Mouse (Mus musculus) ES-Bruce4 (cell line): ENCODE measurements at regions not wholly inside any gene's neighbourhood (a gene's known extent, or its start where the extent isn't known, plus 50 kb on each side); places are given as distances from the start of the nearest gene placed in this dataset.

Experiments
- H3K27ac ChIP-seq: 2 replicates; pipeline ENCODE4 v1.5.1; 2012; ENCODE audit warnings: low read length, inconsistent platforms; ENCODE audit not compliant: insufficient read depth
- H3K27me3 ChIP-seq: 2 replicates; pipeline ENCODE4 v1.6.1; 2012; ENCODE audit warnings: mild to moderate bottlenecking, low read length, inconsistent platforms; ENCODE audit not compliant: control insufficient read depth, poor library complexity, insufficient read depth, severe bottlenecking
- H3K36me3 ChIP-seq: 2 replicates; pipeline ENCODE4 v1.6.1; 2012; ENCODE audit warnings: inconsistent platforms, mild to moderate bottlenecking, low read length, moderate library complexity; ENCODE audit not compliant: control insufficient read depth, poor library complexity, insufficient read depth, severe bottlenecking
- H3K4me1 ChIP-seq: one replicate; pipeline ENCODE4 v1.8.1; 2011; ENCODE audit warnings: low read length; ENCODE audit not compliant: control insufficient read depth, insufficient read depth
- H3K4me3 ChIP-seq: 2 replicates; pipeline ENCODE4 v1.5.1; 2011; ENCODE audit warnings: low read depth, mild to moderate bottlenecking, low read length
- H3K9ac ChIP-seq: 2 replicates; pipeline ENCODE4 v1.6.1; 2012; ENCODE audit warnings: low read depth, mild to moderate bottlenecking, inconsistent platforms; ENCODE audit not compliant: poor library complexity, severe bottlenecking
- H3K9me3 ChIP-seq: replicated peaks from 2 replicates; pipeline ENCODE4 v1.6.1; 2012; ENCODE audit warnings: mild to moderate bottlenecking, low read length, inconsistent platforms; ENCODE audit not compliant: control insufficient read depth, poor library complexity, insufficient read depth, severe bottlenecking
- CTCF ChIP-seq: IDR thresholded peaks from one replicate; pipeline ENCODE4 v1.8.1; 2011; ENCODE audit warnings: low read depth, low read length
- EP300 ChIP-seq: IDR thresholded peaks from 2 replicates; pipeline ENCODE4 v1.6.1; 2011; ENCODE audit warnings: low read depth, low read length; ENCODE audit not compliant: insufficient read depth
- POLR2A ChIP-seq: IDR thresholded peaks from one replicate; pipeline ENCODE4 v1.8.1; 2011; ENCODE audit warnings: low read length; ENCODE audit not compliant: insufficient read depth

GRCm38 (mm10) chr13:6191186-6191914, 330.1 kb downstream of the Klf6 start:
- Histone ChIP-seq H3K36me3 (no peaks in the 10 kb centered on the region), H3K9me3 (no peaks in the 10 kb centered on the region), H3K9ac (no peak overlapping the region), H3K4me1 (no peaks in the 10 kb centered on the region), H3K27ac (no peak overlapping the region), H3K27me3 (no peaks in the 10 kb centered on the region; the same call in 1 of the 2 replicates), H3K4me3 (no peak overlapping the region)
- TF ChIP-seq CTCF (no peak), POLR2A (no peak), EP300 (no peak)

- Histone ChIP-seq H3K4me1 (no peaks in the 10 kb centered on the region), H3K9ac (no peak overlapping the region), H3K9me3 (no peaks in the 10 kb centered on the region), H3K27ac (no peak overlapping the region; the same call in 1 of the 2 replicates), H3K27me3 (no peaks in the 10 kb centered on the region; the same call in 1 of the 2 replicates), H3K36me3 (no peaks in the 10 kb centered on the region), H3K4me3 (no peak overlapping the region)
- no peak for TF ChIP-seq POLR2A
- no peak for TF ChIP-seq EP300
- no peak for TF ChIP-seq CTCF
These were observed 330.6 kb downstream of the Klf6 start for GRCm38 (mm10) chr13:6191915-6192295.

GRCm38 (mm10) chr13:6196690-6197089, 335.4 kb downstream of the Klf6 start:
- Histone ChIP-seq H3K4me3 (no peak overlapping the region), H3K9ac (no peak overlapping the region), H3K36me3 (no peaks in the 10 kb centered on the region), H3K4me1 (no peaks in the 10 kb centered on the region), H3K27ac (no peak overlapping the region), H3K27me3 (no peaks in the 10 kb centered on the region; the same call in 1 of the 2 replicates), H3K9me3 (no peaks in the 10 kb centered on the region)
- no peak for TF ChIP-seq EP300
- no peak for TF ChIP-seq POLR2A

- no peaks in the 10 kb centered on the region for H3K4me1 ChIP-seq
- TF ChIP-seq EP300 (no peak), CTCF (no peak), POLR2A (no peak)
- no peaks in the 10 kb centered on the region for H3K36me3 ChIP-seq
- H3K9me3 ChIP-seq = no peaks in the 10 kb centered on the region
- no peak overlapping the region for H3K4me3 ChIP-seq
- no peak overlapping the region for H3K27ac ChIP-seq
- H3K9ac ChIP-seq = no peak overlapping the region
- no peaks in the 10 kb centered on the region for H3K27me3 ChIP-seq
These were observed 337.8 kb downstream of the Klf6 start for GRCm38 (mm10) chr13:6199107-6199506.

- Histone ChIP-seq H3K27ac (no peak overlapping the region), H3K9me3 (no peaks in the 10 kb centered on the region), H3K36me3 (no peaks in the 10 kb centered on the region), H3K4me1 (no peaks in the 10 kb centered on the region), H3K4me3 (no peak overlapping the region), H3K9ac (no peak overlapping the region), H3K27me3 (no peaks in the 10 kb centered on the region; the same call in 1 of the 2 replicates)
- no peak for TF ChIP-seq EP300
- TF ChIP-seq CTCF = no peak
- TF ChIP-seq POLR2A = no peak
These were observed 340.2 kb downstream of the Klf6 start for GRCm38 (mm10) chr13:6201516-6201915.

GRCm38 (mm10) chr13:6204801-6205200, 343.1 kb upstream of the Pitrm1 start:
- no peaks in the 10 kb centered on the region for H3K4me1 ChIP-seq
- H3K4me3 ChIP-seq = no peak overlapping the region
- TF ChIP-seq EP300 = no peak
- TF ChIP-seq CTCF = no peak
- no peak for TF ChIP-seq POLR2A
- no peak overlapping the region for H3K9ac ChIP-seq
- H3K9me3 ChIP-seq = no peaks in the 10 kb centered on the region
- no peaks in the 10 kb centered on the region; the same call in 1 of the 2 replicates for H3K27me3 ChIP-seq
- no peak overlapping the region for H3K27ac ChIP-seq
- H3K36me3 ChIP-seq = no peaks in the 10 kb centered on the region
